Mouse (Mus musculus) inflammation-experienced regulatory T-cells, adult 6 months (primary cell): ENCODE results near the gene Gm29735. TPM values are rescaled to one million over a fixed set of nuclear protein-coding genes. Genes with fewer than 3 reads are reported as not detected.

ENCODE experiments used
- ATAC-seq: one replicate; pipeline ENCODE4 v1.8.0; 2017
- polyA plus RNA-seq, 3 experiments: library from polyadenylated mRNA; unstranded; fragments of 100-300 nt; shearing (Covaris generic); gene quantifications; one replicate each; pipeline ENCODE4 v1.2.1; 2017

Gene Gm29735
- polyA plus RNA-seq, 3 experiments from 2014 or later = not detected

DNA sequence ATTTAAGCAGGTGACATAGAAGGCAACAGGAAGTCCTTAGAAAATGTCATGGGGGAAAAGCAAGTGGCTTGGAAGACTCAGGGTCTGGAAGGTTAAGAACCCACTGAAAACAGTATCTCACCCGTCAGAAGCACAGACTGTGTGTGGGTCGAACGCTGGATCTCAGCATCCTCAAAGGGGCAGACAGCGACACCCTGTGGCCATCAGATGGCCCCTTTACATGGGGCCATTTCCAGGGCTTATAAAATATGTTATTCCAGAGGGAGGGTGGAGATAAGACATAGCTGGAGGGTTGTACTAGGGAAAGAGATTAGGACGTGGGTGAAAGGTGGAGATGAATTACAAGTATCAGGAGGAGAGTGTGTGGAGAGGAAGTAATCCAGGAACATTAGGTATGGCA is 37.3 kb downstream of the Gm29735 start:
- ATAC-seq = no peak

Other genes starting within 250 kb of the Gm29735 start
- 10 to 100 TPM; 22.0 to 25.8 (median 24.5) TPM for gene Tollip, start 238.6 kb downstream of the Gm29735 start, polyA plus RNA-seq
- gene Brsk2, start 207.4 kb downstream of the Gm29735 start, polyA plus RNA-seq = under 1 TPM; 0.34 to 0.75 (median 0.39) TPM
- 10 to 100 TPM; 61.4 to 67.5 (median 65.3) TPM for gene Mob2, start 96.0 kb downstream of the Gm29735 start, polyA plus RNA-seq
- not detected for gene Dusp8, start 61.3 kb downstream of the Gm29735 start, polyA plus RNA-seq
- not detected for gene Gm45618, start 36.4 kb downstream of the Gm29735 start, polyA plus RNA-seq
- gene Gm39115, start 21.1 kb downstream of the Gm29735 start, polyA plus RNA-seq = not detected
- not detected for gene Gm45337, start 12.5 kb downstream of the Gm29735 start, polyA plus RNA-seq
- not detected for gene Gm4553, start 8.6 kb upstream of the Gm29735 start, polyA plus RNA-seq
- gene Krtap5-2, start 18.9 kb upstream of the Gm29735 start, polyA plus RNA-seq = not detected
- gene Gm10153, start 33.3 kb upstream of the Gm29735 start, polyA plus RNA-seq = not detected
- not detected for gene Krtap5-3, start 44.3 kb upstream of the Gm29735 start, polyA plus RNA-seq
- gene Gm7579, start 54.7 kb upstream of the Gm29735 start, polyA plus RNA-seq = not detected
- not detected for gene Krtap5-5, start 72.9 kb upstream of the Gm29735 start, polyA plus RNA-seq
- not detected for gene Gm40460, start 84.0 kb upstream of the Gm29735 start, polyA plus RNA-seq
- gene Gm2431, start 101.2 kb upstream of the Gm29735 start, polyA plus RNA-seq = not detected
- not detected for gene Gm4559, start 117.2 kb upstream of the Gm29735 start, polyA plus RNA-seq
- not detected for gene Krtap5-1, start 140.0 kb upstream of the Gm29735 start, polyA plus RNA-seq
- not detected for gene Krtap5-4, start 146.4 kb upstream of the Gm29735 start, polyA plus RNA-seq
- gene Ifitm10, start 216.6 kb upstream of the Gm29735 start, polyA plus RNA-seq = 1 to 10 TPM; 1.6 to 4.5 (median 1.9) TPM
- gene Gm49369, start 225.6 kb upstream of the Gm29735 start, polyA plus RNA-seq = 1 to 10 TPM in 1 of 3 experiments, under 1 TPM in 1, not detected in 1; 0.63 to 1.9 TPM
- 100 to 1,000 TPM; 259 to 561 (median 285) TPM for gene Ctsd, start 230.9 kb upstream of the Gm29735 start, polyA plus RNA-seq